Mouse (Mus musculus) macrophage (primary cell): ENCODE results near the gene Fh1. TPM values are rescaled to one million over a fixed set of nuclear protein-coding genes. Genes with fewer than 3 reads are reported as not detected.

ENCODE experiments used
- H3K27ac ChIP-seq: fragments of 350-480 bp; formaldehyde crosslinking; 2 replicates; pipeline ENCODE4 v1.9.0; 2021
- H3K36me3 ChIP-seq: fragments of 350-480 bp; formaldehyde crosslinking; 2 replicates; pipeline ENCODE4 v1.9.0; 2021; ENCODE audit errors: inconsistent target
- H3K4me3 ChIP-seq: fragments of 350-480 bp; formaldehyde crosslinking; 2 replicates; pipeline ENCODE4 v1.9.0; 2021; ENCODE audit errors: inconsistent target
- H3K79me2 ChIP-seq: fragments of 350-480 bp; formaldehyde crosslinking; 2 replicates; pipeline ENCODE4 v1.9.0; 2021; ENCODE audit errors: inconsistent target
- WGBS: methylation state at CpG from one replicate; pipeline ENCODE4 v1.1.7; 2026; ENCODE audit warnings: inconsistent platforms; ENCODE audit not compliant: missing documents; 5-methylcytosine and 5-hydroxymethylcytosine counted together
- polyA plus RNA-seq: library from polyadenylated mRNA; stranded (reverse); fragments of 250-400 nt; gene quantifications from 3 replicates; pipeline ENCODE4 v1.2.4, GENCODE M21; 2018; ENCODE audit warnings: inconsistent platforms

The Fh1 gene
- polyA plus RNA-seq, 1 experiment from 2014 or later: 41.8 TPM

DNA sequence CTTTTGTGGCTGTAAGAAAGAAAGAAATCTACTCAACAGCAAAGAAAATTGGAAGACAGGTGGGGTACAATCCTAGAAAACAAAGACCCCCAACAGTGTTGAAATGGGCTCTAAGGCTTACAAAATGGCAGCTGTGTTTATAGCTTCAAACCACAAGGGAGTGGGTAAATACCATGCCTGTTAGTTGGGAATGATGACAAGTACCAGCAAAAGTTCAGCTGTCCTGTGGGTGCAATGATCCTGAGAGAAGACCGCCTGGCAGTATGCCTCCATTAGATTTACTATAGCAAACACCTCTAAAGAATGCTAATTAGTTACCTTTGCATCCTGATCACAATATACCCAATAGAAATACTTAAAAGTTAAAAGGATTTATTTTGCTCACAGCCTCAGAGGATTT lies 32.6 kb downstream of the Fh1 start:
- H3K27ac ChIP-seq: no peak overlapping the region

GRCm38 (mm10) chr1:175586656-175587055 lies 38.8 kb downstream of the Fh1 start:
- WGBS: 89% methylated on average over 5 of the region's 5 CpGs
- no peaks in the 10 kb centered on the region for H3K79me2 ChIP-seq
- no peaks in the 10 kb centered on the region for H3K36me3 ChIP-seq
- no peak overlapping the region for H3K27ac ChIP-seq
- H3K4me3 ChIP-seq: no peak overlapping the region

More for the DNA sequence above, 32.6 kb downstream of the Fh1 start:
- Histone ChIP-seq H3K4me3 (no peak overlapping the region), H3K79me2 (no peaks in the 10 kb centered on the region), H3K36me3 (no peaks in the 10 kb centered on the region)
- 100% methylated on average over 1 of the region's 1 CpGs for WGBS

- WGBS: 71% methylated on average over 2 of the region's 2 CpGs
- Histone ChIP-seq H3K27ac (no peak overlapping the region), H3K4me3 (no peak overlapping the region), H3K36me3 (no peaks in the 10 kb centered on the region), H3K79me2 (no peaks in the 10 kb centered on the region)
Observed at GRCm38 (mm10) chr1:175585267-175585666, 40.2 kb downstream of the Fh1 start.

GRCm38 (mm10) chr1:175582799-175583198 lies 42.6 kb downstream of the Fh1 start:
- no peaks in the 10 kb centered on the region for H3K79me2 ChIP-seq
- no peaks in the 10 kb centered on the region for H3K36me3 ChIP-seq
- H3K4me3 ChIP-seq: no peak overlapping the region
- no peak overlapping the region for H3K27ac ChIP-seq
- WGBS: 87% methylated on average over 4 of the region's 4 CpGs

DNA sequence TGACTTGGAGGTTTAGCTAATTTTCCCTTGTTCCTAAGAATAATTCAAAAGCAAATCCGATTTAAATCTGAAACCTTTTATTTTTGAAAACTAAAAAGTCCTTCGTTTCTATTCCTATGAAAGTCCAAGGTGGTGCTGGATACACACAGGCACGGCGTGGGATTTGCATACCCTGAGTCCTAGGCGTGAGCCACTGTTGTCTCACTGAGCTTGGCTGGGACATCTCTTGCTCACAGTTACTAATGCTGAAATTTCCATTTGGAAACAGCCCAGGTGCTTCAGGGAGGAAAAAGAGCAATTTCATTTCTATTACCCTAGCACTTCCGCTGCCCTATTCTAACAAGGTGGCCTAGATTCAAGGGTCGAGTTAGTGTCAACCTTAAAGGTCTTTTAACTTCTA lies 45.1 kb downstream of the Fh1 start:
- Histone ChIP-seq H3K4me3 (no peak overlapping the region), H3K36me3 (no peaks in the 10 kb centered on the region), H3K27ac (no peak overlapping the region), H3K79me2 (no peaks in the 10 kb centered on the region)
- 91% methylated on average over 7 of the region's 7 CpGs for WGBS

DNA sequence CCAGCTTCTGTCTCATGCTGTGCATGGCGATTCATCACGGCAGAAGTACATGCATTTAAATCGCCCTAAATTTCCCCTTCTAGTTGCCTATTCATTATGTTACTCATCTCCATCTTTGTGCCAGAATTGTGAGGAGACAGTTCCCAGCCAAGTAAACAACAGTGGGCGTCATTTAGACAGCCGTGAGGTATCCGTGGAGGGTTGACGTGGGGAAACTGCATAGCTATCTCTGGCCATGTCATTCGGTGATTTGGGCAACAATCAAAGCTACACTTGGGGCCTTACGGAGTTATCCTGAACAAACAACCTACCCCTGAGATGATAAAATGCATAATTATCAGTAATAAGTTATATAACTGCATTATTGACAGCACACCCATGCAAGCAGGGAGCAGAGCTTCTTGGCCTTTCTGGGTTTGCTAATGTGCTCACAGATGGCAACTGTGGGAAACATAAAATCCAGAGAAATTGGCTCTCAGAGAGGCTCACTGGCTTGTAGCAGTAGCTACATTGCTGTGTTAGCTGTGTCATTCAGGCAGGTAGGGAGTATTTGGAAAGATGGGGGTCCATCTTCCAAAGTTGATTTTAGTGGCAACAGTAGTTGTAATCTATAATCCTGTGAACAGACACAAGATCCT lies 45.7 kb downstream of the Fh1 start:
- Histone ChIP-seq H3K4me3 (no peak overlapping the region), H3K79me2 (no peaks in the 10 kb centered on the region), H3K36me3 (no peaks in the 10 kb centered on the region), H3K27ac (no peak overlapping the region)
- WGBS: 91% methylated on average over 9 of the region's 9 CpGs

DNA sequence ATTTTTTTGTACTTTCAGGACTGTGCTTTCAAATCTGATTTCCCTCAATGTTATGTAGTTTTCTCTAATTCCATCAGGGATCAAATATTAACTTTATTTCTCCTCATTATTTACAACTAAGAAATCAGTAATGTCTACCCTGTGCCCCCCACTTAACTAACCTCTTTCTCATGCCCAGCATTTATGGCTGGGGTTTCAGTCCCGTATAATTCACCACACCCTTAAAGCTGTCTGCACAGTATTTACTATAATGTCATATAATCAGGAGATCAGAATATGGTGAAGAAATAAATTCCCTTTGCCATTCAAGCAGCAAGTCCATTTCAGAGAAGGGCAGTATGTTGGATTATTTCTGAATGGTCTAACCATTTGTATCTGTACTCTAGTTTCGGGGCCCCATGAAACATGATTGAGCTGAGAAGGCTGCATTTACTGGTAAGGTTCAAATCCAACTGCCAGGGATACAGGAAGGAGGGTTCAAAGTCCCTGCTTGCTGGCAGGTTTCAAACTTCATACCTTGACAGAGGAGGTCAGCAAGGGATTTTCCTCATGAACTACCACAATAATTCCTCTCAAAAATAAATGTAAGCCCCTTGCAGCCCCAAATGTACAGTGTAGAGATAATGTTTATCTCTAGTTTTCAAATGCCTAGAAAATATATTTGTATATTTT lies 46.9 kb downstream of the Fh1 start:
- no peaks in the 10 kb centered on the region for H3K36me3 ChIP-seq
- H3K27ac ChIP-seq: no peak overlapping the region
- H3K4me3 ChIP-seq: no peak overlapping the region
- WGBS: 90% methylated on average over 2 of the region's 2 CpGs
- no peaks in the 10 kb centered on the region for H3K79me2 ChIP-seq

DNA sequence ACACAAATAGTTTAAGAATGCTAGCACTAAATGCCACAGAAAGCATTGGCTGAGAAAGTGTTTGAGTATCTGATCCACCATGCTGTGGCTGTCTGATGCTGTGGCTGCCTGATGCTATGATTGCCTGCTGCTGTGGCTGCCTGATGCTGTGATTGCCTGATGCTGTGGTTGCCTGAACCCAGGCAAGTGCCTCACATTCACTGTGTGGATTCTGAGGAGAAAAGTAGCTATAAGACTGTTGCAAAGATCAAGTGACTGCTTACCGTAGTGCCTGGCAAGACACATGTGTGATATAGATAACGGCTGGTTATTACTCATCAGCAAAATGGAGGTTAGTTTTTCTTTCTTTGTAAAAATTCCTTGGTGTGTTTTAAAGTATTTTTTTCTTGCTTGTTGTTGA lies 51.3 kb downstream of the Fh1 start:
- no peak overlapping the region for H3K4me3 ChIP-seq
- H3K27ac ChIP-seq: no peak overlapping the region
- 82% methylated on average over 2 of the region's 2 CpGs for WGBS
- no peaks in the 10 kb centered on the region for H3K36me3 ChIP-seq
- no peaks in the 10 kb centered on the region for H3K79me2 ChIP-seq

DNA sequence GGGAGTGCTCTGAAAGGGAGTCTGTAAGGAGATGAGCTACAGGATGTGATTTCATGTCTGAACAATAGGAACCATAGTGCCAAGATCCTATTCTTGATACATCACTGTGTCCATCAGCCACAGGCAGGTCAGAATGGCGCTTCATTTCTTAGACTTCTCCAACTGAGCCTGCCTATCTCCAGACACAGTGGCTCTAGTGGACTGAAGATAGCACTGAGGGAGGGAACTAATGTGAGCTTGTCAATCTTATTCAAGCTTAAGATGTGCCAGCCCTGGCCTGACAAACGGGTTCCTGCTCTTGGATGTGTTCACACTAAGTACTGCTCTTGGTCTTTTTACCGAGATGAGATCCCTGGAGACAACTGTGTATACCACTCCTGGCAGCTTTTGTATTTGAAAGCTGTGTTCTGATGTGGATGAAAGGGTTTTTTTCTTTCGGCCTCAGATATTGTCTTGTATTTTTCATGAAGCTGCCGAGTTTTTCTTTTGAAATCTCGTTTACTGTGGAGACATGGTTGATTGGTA lies 59.8 kb downstream of the Fh1 start:
- Histone ChIP-seq H3K79me2 (no peaks in the 10 kb centered on the region), H3K36me3 (no peaks in the 10 kb centered on the region), H3K4me3 (no peak overlapping the region), H3K27ac (no peak overlapping the region)
- 90% methylated on average over 6 of the region's 6 CpGs for WGBS

DNA sequence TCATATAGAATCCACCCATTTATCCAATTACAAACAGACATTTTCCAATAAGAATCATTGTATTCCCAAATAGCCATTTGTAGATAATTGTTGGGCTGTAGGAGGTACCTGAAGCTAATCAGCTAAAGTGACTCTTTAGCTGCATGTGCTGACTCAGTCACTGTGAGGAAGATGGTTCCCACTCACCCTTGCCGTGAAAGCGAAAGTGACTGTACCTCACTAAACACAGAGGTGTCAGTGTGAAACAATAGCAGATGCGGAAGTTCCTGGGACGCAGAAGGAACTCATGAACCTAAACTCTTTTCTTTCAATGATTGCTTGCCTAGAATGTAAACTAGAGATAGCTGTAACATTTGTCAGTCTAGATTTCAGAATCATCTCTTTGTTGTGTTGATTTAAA lies 61.1 kb downstream of the Fh1 start:
- H3K79me2 ChIP-seq: no peaks in the 10 kb centered on the region
- H3K36me3 ChIP-seq: no peaks in the 10 kb centered on the region
- no peak overlapping the region for H3K4me3 ChIP-seq
- no peak overlapping the region for H3K27ac ChIP-seq
- 43% methylated on average over 4 of the region's 4 CpGs for WGBS

DNA sequence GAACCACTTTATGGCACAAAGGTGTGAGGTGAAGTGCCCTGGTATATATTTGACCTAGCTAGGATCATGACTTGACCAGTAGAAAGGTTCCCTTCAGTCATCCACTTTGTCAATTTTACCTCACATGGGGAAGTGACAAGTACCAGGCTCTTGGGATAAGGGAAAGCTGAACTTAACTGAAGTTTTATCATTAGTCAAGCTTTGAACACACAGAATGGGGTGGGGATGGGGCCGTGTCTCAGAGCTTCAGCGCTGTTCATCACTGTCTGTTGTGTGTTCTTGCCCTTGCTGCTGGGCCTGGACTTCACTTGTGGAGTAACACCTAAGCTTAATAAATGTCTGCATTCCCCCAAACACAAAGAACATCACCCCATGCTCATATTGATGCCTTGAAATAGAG lies 63.1 kb downstream of the Fh1 start:
- Histone ChIP-seq H3K27ac (no peak overlapping the region), H3K4me3 (no peak overlapping the region), H3K79me2 (no peaks in the 10 kb centered on the region), H3K36me3 (no peaks in the 10 kb centered on the region)
- WGBS: 95% methylated on average over 2 of the region's 2 CpGs

DNA sequence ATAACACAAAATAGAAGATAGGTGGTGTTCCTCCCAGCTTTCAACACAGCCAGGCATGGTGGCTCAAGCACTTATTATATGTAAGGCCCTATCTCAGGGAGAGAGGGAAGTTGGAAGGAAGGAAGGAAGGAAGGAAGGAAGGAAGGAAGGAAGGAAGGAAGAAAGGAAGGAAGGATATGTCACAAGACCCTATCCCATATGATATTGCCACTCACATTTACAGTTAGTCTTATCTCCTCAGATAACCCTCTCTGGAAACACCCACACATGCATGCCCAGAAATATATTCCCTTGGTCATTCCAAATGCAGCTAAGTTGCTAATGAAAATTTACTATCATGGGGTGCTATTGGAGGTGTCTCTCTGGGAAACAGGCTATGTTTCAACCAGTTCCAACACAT lies 63.6 kb downstream of the Fh1 start:
- Histone ChIP-seq H3K4me3 (no peak overlapping the region), H3K36me3 (no peaks in the 10 kb centered on the region), H3K79me2 (no peaks in the 10 kb centered on the region), H3K27ac (no peak overlapping the region)

GRCm38 (mm10) chr1:175554641-175555040 lies 70.8 kb downstream of the Fh1 start:
- Histone ChIP-seq H3K27ac (no peak overlapping the region), H3K4me3 (no peak overlapping the region), H3K79me2 (no peaks in the 10 kb centered on the region), H3K36me3 (no peaks in the 10 kb centered on the region)
- WGBS: 100% methylated on average over 1 of the region's 1 CpGs

GRCm38 (mm10) chr1:175552474-175552873 lies 73.0 kb downstream of the Fh1 start:
- Histone ChIP-seq H3K4me3 (no peak overlapping the region), H3K27ac (no peak overlapping the region), H3K79me2 (no peaks in the 10 kb centered on the region), H3K36me3 (no peaks in the 10 kb centered on the region)
- 78% methylated on average over 3 of the region's 3 CpGs for WGBS

- no peaks in the 10 kb centered on the region for H3K36me3 ChIP-seq
- WGBS: 86% methylated on average over 1 of the region's 1 CpGs
- no peak overlapping the region for H3K27ac ChIP-seq
- no peaks in the 10 kb centered on the region for H3K79me2 ChIP-seq
- no peak overlapping the region for H3K4me3 ChIP-seq
Observed at GRCm38 (mm10) chr1:175550586-175550985, 74.8 kb downstream of the Fh1 start.
